Mouse (Mus musculus): Measurements from ENCODE around the gene Lbp. TPM values are rescaled to one million over a fixed set of nuclear protein-coding genes. Genes with fewer than 3 reads are reported as not detected.

Gene Lbp
- polyA plus RNA-seq, 1 experiment from 2014 or later: 16.0 TPM

GRCm38 (mm10) chr2:158295700-158296099, 10.6 kb upstream of the Lbp start:
- Histone ChIP-seq H3K27me3 (ENCODE audit: control insufficient read depth, insufficient read depth, low read length) (0 out of 2 replicates have a peak, but pooled peaks cover 2% of the 10 kb centered on the region), H3K36me3 (ENCODE audit: control insufficient read depth, insufficient read depth) (no peaks in the 10 kb centered on the region), H3K4me3 (ENCODE audit: low read length) (no peak overlapping the region), H3K4me2 (ENCODE audit: low read depth, low read length) (peak overlapping the region; percentile 9; the same call in 1 of the 2 replicates), H3K9ac (ENCODE audit: low read length) (no peak overlapping the region), H3K27ac (ENCODE audit: low read length) (no peak overlapping the region), H3K9me3 (replicated peaks; ENCODE audit: control insufficient read depth, low read length) (0 out of 2 replicates have a peak, but pooled peaks cover 3% of the 10 kb centered on the region), H3K4me1 (ENCODE audit: control insufficient read depth, insufficient read depth, low read length) (peaks cover 5% of the 10 kb centered on the region)
- peak; percentile 73 for ATAC-seq (replicated peaks; ENCODE audit: extremely low read depth, insufficient read depth, low FRiP score)
- 36% methylated on average over 9 of the region's 9 CpGs for WGBS

- H3K9me3 ChIP-seq (replicated peaks; ENCODE audit: control insufficient read depth, low read length): 0 out of 2 replicates have a peak, but pooled peaks cover 3% of the 10 kb centered on the region
- H3K4me3 ChIP-seq (ENCODE audit: low read length): no peak overlapping the region
- H3K4me2 ChIP-seq (ENCODE audit: low read depth, low read length): no peak overlapping the region
- no peak for ATAC-seq (replicated peaks; ENCODE audit: extremely low read depth, insufficient read depth, low FRiP score)
- H3K36me3 ChIP-seq (ENCODE audit: control insufficient read depth, insufficient read depth): no peaks in the 10 kb centered on the region
- H3K27ac ChIP-seq (ENCODE audit: low read length): no peak overlapping the region
- 0 out of 2 replicates have a peak, but pooled peaks cover 2% of the 10 kb centered on the region for H3K27me3 ChIP-seq (ENCODE audit: control insufficient read depth, insufficient read depth, low read length)
- no peak overlapping the region for H3K9ac ChIP-seq (ENCODE audit: low read length)
- WGBS: 68% methylated on average over 3 of the region's 3 CpGs
- peaks cover 5% of the 10 kb centered on the region for H3K4me1 ChIP-seq (ENCODE audit: control insufficient read depth, insufficient read depth, low read length)
These were observed 7.1 kb upstream of the Lbp start for GRCm38 (mm10) chr2:158299203-158299602.

GRCm38 (mm10) chr2:158299731-158300130, 6.6 kb upstream of the Lbp start:
- no peak for ATAC-seq (replicated peaks; ENCODE audit: extremely low read depth, insufficient read depth, low FRiP score)
- H3K4me3 ChIP-seq (ENCODE audit: low read length): no peak overlapping the region
- 0 out of 2 replicates have a peak, but pooled peaks cover 3% of the 10 kb centered on the region for H3K9me3 ChIP-seq (replicated peaks; ENCODE audit: control insufficient read depth, low read length)
- no peak overlapping the region for H3K4me2 ChIP-seq (ENCODE audit: low read depth, low read length)
- H3K27me3 ChIP-seq (ENCODE audit: control insufficient read depth, insufficient read depth, low read length): 0 out of 2 replicates have a peak, but pooled peaks cover 2% of the 10 kb centered on the region
- H3K9ac ChIP-seq (ENCODE audit: low read length): no peak overlapping the region
- no peak overlapping the region for H3K27ac ChIP-seq (ENCODE audit: low read length)
- H3K36me3 ChIP-seq (ENCODE audit: control insufficient read depth, insufficient read depth): no peaks in the 10 kb centered on the region
- WGBS: 70% methylated on average over 4 of the region's 4 CpGs
- peaks cover 5% of the 10 kb centered on the region for H3K4me1 ChIP-seq (ENCODE audit: control insufficient read depth, insufficient read depth, low read length)

GRCm38 (mm10) chr2:158302807-158303206, 3.5 kb upstream of the Lbp start:
- Histone ChIP-seq H3K9ac (ENCODE audit: low read length) (no peak overlapping the region), H3K36me3 (ENCODE audit: control insufficient read depth, insufficient read depth) (no peaks in the 10 kb centered on the region), H3K4me1 (ENCODE audit: control insufficient read depth, insufficient read depth, low read length) (no peaks in the 10 kb centered on the region; the same call in 1 of the 2 replicates), H3K4me3 (ENCODE audit: low read length) (no peak overlapping the region), H3K9me3 (replicated peaks; ENCODE audit: control insufficient read depth, low read length) (0 out of 2 replicates have a peak, but pooled peaks cover 3% of the 10 kb centered on the region), H3K27ac (ENCODE audit: low read length) (no peak overlapping the region), H3K27me3 (ENCODE audit: control insufficient read depth, insufficient read depth, low read length) (0 out of 2 replicates have a peak, but pooled peaks cover 2% of the 10 kb centered on the region), H3K4me2 (ENCODE audit: low read depth, low read length) (no peak overlapping the region)
- no peak for ATAC-seq (replicated peaks; ENCODE audit: extremely low read depth, insufficient read depth, low FRiP score)
- WGBS: 78% methylated on average over 3 of the region's 3 CpGs

GRCm38 (mm10) chr2:158306696-158307049, 380 bp downstream of the Lbp start:
- Histone ChIP-seq H3K27me3 (ENCODE audit: control insufficient read depth, insufficient read depth, low read length) (no peaks in the 10 kb centered on the region), H3K4me1 (ENCODE audit: control insufficient read depth, insufficient read depth, low read length) (no peaks in the 10 kb centered on the region; the same call in 1 of the 2 replicates), H3K9me3 (replicated peaks; ENCODE audit: control insufficient read depth, low read length) (no peaks in the 10 kb centered on the region), H3K9ac (ENCODE audit: low read length) (no peak overlapping the region), H3K27ac (ENCODE audit: low read length) (peak overlapping the region; percentile 4; the same call in 1 of the 2 replicates), H3K36me3 (ENCODE audit: control insufficient read depth, insufficient read depth) (no peaks in the 10 kb centered on the region), H3K4me3 (ENCODE audit: low read length) (peak overlapping the region; percentile 20), H3K4me2 (ENCODE audit: low read depth, low read length) (peak overlapping the region; percentile 0; the same call in 1 of the 2 replicates)
- ATAC-seq (replicated peaks; ENCODE audit: extremely low read depth, insufficient read depth, low FRiP score): peak; percentile 20
- WGBS: 47% methylated on average over 6 of the region's 6 CpGs

- no peak overlapping the region for H3K4me3 ChIP-seq (ENCODE audit: low read length)
- 53% methylated on average over 5 of the region's 5 CpGs for WGBS
- H3K9me3 ChIP-seq (replicated peaks; ENCODE audit: control insufficient read depth, low read length): no peaks in the 10 kb centered on the region
- H3K36me3 ChIP-seq (ENCODE audit: control insufficient read depth, insufficient read depth): no peaks in the 10 kb centered on the region
- no peak for ATAC-seq (replicated peaks; ENCODE audit: extremely low read depth, insufficient read depth, low FRiP score)
- H3K4me1 ChIP-seq (ENCODE audit: control insufficient read depth, insufficient read depth, low read length): no peaks in the 10 kb centered on the region; the same call in 1 of the 2 replicates
- H3K9ac ChIP-seq (ENCODE audit: low read length): no peak overlapping the region
- H3K27me3 ChIP-seq (ENCODE audit: control insufficient read depth, insufficient read depth, low read length): no peaks in the 10 kb centered on the region
- no peak overlapping the region for H3K4me2 ChIP-seq (ENCODE audit: low read depth, low read length)
- H3K27ac ChIP-seq (ENCODE audit: low read length): no peak overlapping the region
These were observed 2.0 kb downstream of the Lbp start for GRCm38 (mm10) chr2:158308276-158308675.

GRCm38 (mm10) chr2:158313089-158313488, 6.8 kb downstream of the Lbp start:
- Histone ChIP-seq H3K27ac (ENCODE audit: low read length) (no peak overlapping the region), H3K36me3 (ENCODE audit: control insufficient read depth, insufficient read depth) (no peaks in the 10 kb centered on the region), H3K9me3 (replicated peaks; ENCODE audit: control insufficient read depth, low read length) (no peaks in the 10 kb centered on the region), H3K4me2 (ENCODE audit: low read depth, low read length) (no peak overlapping the region), H3K9ac (ENCODE audit: low read length) (no peak overlapping the region), H3K4me1 (ENCODE audit: control insufficient read depth, insufficient read depth, low read length) (no peaks in the 10 kb centered on the region), H3K27me3 (ENCODE audit: control insufficient read depth, insufficient read depth, low read length) (no peaks in the 10 kb centered on the region), H3K4me3 (ENCODE audit: low read length) (no peak overlapping the region)
- no peak for ATAC-seq (replicated peaks; ENCODE audit: extremely low read depth, insufficient read depth, low FRiP score)
- 75% methylated on average over 1 of the region's 1 CpGs for WGBS

- no peaks in the 10 kb centered on the region for H3K9me3 ChIP-seq (replicated peaks; ENCODE audit: control insufficient read depth, low read length)
- WGBS: 66% methylated on average over 8 of the region's 8 CpGs
- no peaks in the 10 kb centered on the region for H3K27me3 ChIP-seq (ENCODE audit: control insufficient read depth, insufficient read depth, low read length)
- ATAC-seq (replicated peaks; ENCODE audit: extremely low read depth, insufficient read depth, low FRiP score): no peak
- H3K4me2 ChIP-seq (ENCODE audit: low read depth, low read length): no peak overlapping the region
- H3K9ac ChIP-seq (ENCODE audit: low read length): no peak overlapping the region
- no peak overlapping the region for H3K4me3 ChIP-seq (ENCODE audit: low read length)
- no peaks in the 10 kb centered on the region for H3K36me3 ChIP-seq (ENCODE audit: control insufficient read depth, insufficient read depth)
- H3K27ac ChIP-seq (ENCODE audit: low read length): no peak overlapping the region
- no peaks in the 10 kb centered on the region for H3K4me1 ChIP-seq (ENCODE audit: control insufficient read depth, insufficient read depth, low read length)
These were observed 10.1 kb downstream of the Lbp start for GRCm38 (mm10) chr2:158316371-158316770.

- H3K27me3 ChIP-seq (ENCODE audit: control insufficient read depth, insufficient read depth, low read length): no peaks in the 10 kb centered on the region
- no peaks in the 10 kb centered on the region for H3K36me3 ChIP-seq (ENCODE audit: control insufficient read depth, insufficient read depth)
- no peaks in the 10 kb centered on the region for H3K4me1 ChIP-seq (ENCODE audit: control insufficient read depth, insufficient read depth, low read length)
- ATAC-seq (replicated peaks; ENCODE audit: extremely low read depth, insufficient read depth, low FRiP score): no peak
- 17% methylated on average over 5 of the region's 5 CpGs for WGBS
- no peak overlapping the region for H3K4me2 ChIP-seq (ENCODE audit: low read depth, low read length)
- H3K27ac ChIP-seq (ENCODE audit: low read length): no peak overlapping the region
- no peak overlapping the region for H3K9ac ChIP-seq (ENCODE audit: low read length)
- no peaks in the 10 kb centered on the region for H3K9me3 ChIP-seq (replicated peaks; ENCODE audit: control insufficient read depth, low read length)
- no peak overlapping the region for H3K4me3 ChIP-seq (ENCODE audit: low read length)
These were observed 10.7 kb downstream of the Lbp start for GRCm38 (mm10) chr2:158317026-158317425.

Data from heart, embryonic 16.5 days (tissue).